Mouse (Mus musculus) C3H10T1/2 (cell line): ENCODE measurements around the gene Tmem135. TPM values are rescaled to one million over a fixed set of nuclear protein-coding genes. Genes with fewer than 3 reads are reported as not detected.

Experiments
- polyA plus RNA-seq, 2 experiments: library from polyadenylated mRNA; unstranded; fragments of >200 nt; fragmentation: generic; extraction: Trizol; gene quantifications; one replicate each; pipeline ENCODE4 v1.2.1; 2012; ENCODE audit warnings: missing spikeins in 2 of 2

Tmem135 gene
- 10 to 100 TPM in 1 of 2 experiments, 1 to 10 TPM in 1; 1.2 to 11.0 TPM for polyA plus RNA-seq

GRCm38 (mm10) chr7:89404081-89404733 lies at the start of gene Tmem135, which contains the start of gene Fzd4:
Tmem135 (minus strand) TSS chr7:89404222.
Fzd4 (plus strand) TSS chr7:89404355.

Other genes starting within 250 kb of the Tmem135 start
- 1 to 10 TPM in 1 of 2 experiments, under 1 TPM in 1; 0.07 to 7.8 TPM for gene Fzd4, start 133 bp upstream of the Tmem135 start, polyA plus RNA-seq
- 100 to 1,000 TPM in 1 of 2 experiments, 1 to 10 TPM in 1; 5.7 to 140 TPM for gene Prss23, start 123.0 kb upstream of the Tmem135 start, polyA plus RNA-seq
- under 1 TPM; 0.05 to 0.11 TPM for gene Me3, start 228.2 kb upstream of the Tmem135 start, polyA plus RNA-seq